Mouse (Mus musculus) adrenal gland, adult 18-20 months (tissue): ENCODE results near the gene Mypn. TPM values are rescaled to one million over a fixed set of nuclear protein-coding genes. Genes with fewer than 3 reads are reported as not detected.

Experiments
- DNase-seq, 2 experiments: peaks; one replicate each; pipeline ENCODE4 v3.0.0; 2021 to 2022; ENCODE audit warnings: low spot score in 2 of 2
- total RNA-seq, 2 experiments: library from RNA; stranded (reverse); gene quantifications; 1 replicate in 1 of 2; 2 replicates in 1 of 2; pipeline ENCODE4 v1.2.3; 2021

Mypn gene
- total RNA-seq, 2 experiments from 2014 or later = 0.64 to 0.76 TPM

DNA sequence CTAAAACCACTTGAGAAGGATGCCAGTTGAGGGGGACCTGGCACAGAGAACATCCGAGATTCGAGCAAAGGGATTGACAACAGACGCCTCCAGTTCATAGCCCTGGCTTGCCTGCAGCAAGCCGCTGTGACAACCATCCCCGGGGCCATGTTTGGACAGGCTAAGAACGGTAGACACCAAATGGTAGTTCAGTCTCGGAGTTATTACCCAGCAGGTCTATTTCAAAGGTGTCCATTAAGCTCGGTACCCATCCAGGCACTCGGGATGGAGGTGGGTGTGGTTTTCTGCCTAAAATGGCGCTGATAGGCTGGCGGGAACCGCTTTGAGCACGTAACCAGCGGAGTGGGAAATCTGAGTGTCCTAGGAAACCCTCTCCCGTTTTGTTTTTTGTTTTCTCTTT lies 87.9 kb downstream of the Mypn start:
- DNase-seq = no peak

DNA sequence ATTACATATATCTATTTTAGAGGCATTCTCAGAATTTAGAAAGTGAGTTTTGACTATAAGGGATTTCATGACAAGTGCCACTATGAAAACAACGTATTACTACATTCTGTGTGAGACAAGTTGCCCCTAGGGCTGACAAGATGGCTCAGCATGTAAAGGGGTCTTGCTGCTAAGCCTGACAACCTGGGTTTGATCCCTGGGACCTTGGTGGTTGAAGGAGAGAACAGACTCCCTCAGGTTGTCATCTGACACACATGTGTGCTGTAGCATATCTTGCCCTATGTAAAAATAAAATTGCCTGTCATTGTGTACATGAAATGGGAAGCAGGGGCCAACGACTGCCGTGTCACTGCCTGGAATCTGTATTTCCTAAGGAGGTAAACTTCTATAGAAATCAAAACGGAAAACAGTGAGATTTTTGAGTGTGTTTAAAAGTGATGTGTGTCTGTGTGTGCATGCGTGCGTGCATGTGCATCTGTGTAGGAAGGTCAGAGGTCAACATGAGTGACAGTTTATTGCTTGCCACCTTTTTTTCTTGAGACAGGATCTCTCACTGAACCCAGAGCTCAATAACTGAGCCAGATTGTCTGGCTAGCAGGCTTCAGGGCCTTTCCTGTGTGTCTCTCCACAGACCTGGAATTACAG lies 89.9 kb downstream of the Mypn start:
- no peak for DNase-seq

DNA sequence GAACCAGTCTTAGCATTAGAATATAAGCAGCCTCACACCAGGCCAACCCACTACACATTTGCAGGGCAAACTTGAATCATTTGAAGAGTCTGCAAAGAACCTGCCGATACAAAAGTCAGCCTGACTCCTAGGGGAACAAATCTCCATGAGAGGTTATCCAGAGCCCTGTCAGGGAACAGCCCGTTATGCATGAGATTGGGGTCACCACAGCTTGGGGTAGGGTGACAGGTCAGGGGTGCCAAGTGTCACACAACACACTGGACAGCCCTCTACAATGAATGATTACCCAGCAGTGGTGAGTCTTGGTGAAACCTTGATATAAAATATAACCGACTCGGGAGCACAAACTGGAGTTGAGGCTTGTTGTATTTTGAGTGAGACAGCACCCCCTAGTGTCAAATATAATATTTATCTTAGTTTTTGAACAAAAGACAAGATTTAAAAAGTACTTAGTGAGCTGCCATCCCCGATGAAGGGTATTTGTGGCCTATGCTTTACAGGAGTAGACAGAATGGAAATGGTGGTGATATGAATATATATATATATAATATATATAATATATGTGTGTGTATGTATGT lies 90.6 kb downstream of the Mypn start:
- DNase-seq = no peak

DNA sequence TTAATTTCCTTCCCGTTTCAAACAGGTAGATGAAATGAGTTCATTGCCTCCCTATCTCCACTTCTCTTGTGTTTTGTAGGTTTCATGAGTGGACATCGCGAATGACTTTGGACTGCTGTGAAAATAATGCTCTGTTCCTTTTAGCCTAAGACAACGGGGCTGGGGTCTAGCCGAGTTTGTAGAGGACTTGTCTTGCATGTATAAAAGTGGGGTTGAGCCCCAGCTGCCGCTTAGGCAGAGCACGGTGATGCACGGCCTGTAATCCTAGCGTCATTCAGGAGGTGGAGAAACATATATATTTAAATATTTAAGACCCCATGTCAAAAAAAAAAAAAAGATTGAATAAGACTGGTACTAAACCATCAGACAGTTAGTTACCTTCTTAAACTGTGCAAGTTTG lies 103.1 kb downstream of the Mypn start:
- no peak for DNase-seq

DNA sequence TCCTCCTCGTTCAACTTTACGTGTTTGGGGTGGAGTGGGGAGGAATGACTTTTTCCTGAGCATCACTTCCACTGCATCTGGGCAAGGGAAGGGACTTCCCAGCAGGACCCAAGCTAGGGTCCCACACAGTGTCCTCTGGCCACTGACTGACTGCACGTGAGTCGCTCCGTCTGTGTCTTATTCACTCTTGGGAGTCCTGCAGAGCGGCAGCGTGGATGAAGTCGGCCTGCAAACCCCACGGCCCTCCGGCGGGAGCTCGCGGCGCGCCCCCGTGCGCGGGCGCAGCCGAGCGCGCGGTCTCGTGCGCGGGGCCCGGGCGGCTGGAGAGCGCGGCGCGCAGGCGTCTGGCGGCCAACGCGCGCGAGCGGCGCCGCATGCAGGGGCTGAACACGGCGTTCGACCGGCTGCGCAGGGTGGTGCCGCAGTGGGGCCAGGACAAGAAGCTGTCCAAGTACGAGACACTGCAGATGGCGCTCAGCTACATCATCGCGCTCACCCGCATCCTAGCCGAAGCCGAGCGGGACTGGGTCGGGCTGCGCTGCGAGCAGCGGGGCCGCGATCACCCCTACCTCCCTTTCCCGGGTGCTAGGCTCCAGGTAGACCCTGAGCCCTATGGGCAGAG lies 103.7 kb downstream of the Mypn start:
- DNase-seq = peak; percentile 28 to 32

DNA sequence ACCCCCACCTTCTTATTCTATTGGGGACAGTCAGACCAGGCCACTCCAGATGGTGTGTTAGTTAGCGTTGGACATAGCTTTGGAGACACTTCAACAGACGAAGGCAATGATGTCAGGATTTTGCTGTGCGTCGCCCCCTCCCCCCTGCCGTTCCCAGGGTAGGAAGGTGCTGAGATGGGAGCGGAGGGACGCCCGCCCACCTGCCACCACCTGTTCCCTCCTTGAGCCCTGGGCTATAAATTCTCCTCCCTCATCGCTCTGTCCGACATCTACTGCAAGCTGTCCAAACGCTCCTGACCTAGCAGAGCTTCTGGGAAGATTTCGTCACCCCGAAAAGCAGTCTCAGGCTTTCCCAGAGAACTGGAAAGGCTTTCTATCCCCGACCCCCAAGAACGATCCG lies 104.2 kb downstream of the Mypn start, which contains the start of gene Atoh7:
Gene Atoh7 (plus strand): TSS at position 131 of the 400 bp plus-strand sequence.
- DNase-seq = no peak

DNA sequence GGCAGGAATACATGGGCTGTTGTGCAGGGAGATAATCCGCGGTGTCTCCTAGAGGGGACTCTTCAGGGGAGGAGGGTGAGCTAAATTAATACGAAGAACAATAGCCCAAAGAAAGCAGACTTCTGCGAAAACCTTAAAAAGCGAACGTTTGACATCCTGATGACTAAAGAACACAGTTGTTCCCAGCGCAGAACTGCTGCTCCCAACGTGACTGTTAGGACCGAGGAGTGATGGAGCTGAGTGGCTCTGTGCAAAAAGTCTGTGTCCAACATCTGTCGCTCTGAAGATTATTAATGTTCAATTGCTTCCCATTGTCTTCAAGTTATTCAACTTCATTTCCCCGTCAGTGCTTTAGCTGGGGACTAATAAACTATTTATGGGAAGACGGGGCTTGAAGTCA lies 105.6 kb downstream of the Mypn start:
- no peak for DNase-seq

DNA sequence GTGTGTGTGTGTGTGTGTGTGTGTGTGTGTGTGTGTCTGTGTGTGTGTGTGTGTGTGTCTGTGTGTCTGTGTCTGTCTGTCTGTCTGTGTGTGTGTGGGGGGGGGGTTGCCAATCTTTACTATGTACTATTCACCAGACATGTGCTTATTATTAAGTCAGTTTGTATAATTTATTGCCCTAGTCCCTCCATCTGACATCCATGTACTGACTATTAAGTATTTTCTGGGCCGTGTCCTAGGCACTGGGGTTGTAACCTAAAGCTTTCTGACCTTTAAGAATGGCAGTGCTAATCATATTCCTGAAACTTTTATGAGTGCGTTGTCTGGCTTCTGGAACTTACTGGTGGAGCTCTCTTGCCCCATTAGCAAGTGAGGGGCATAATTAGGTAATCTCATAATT lies 107.0 kb downstream of the Mypn start:
- DNase-seq = no peak

DNA sequence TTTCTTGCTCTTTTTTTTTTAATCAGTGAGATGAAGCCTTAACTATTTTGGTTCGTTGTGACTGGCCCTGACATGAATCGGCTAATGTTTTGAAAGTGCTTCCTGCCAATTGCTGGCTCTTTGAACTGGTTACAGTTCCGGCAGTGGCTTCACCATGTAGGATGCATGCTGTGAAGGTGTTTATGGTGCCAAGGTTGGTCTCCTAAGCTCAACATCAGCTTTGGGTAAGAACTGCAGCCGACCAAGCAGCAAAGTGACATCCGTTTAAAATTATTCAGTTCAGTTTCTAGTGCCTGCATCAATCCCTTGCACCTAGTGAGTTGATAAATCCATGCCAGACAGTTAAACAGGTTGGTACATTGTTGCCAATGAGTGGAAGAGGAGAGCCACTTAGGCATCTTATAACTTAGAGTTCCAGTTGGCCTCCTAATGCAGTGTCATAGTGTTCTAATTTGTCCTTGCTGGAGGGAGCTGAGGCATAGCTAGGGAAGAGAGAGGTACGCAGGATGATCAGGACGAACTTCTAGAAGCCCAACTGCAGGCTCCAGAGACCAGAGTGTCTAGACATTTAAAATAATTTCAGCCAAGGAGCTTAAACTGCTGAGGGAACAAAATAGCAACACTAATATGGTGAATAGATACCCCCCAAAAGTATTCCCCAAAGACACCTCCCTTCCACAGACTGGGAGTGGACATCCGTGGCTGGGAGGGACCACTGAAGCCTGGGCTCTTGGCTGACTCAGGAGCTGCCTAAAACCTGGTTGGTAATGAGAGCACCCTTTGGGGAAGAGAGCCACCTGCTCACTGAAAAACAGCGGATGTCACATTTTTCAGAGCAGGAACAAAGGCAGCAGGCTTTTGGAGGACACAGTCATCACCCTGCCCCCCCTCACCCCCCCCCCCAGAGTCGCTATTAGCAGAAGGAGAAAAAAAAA lies 110.9 kb downstream of the Mypn start:
- DNase-seq = no peak

DNA sequence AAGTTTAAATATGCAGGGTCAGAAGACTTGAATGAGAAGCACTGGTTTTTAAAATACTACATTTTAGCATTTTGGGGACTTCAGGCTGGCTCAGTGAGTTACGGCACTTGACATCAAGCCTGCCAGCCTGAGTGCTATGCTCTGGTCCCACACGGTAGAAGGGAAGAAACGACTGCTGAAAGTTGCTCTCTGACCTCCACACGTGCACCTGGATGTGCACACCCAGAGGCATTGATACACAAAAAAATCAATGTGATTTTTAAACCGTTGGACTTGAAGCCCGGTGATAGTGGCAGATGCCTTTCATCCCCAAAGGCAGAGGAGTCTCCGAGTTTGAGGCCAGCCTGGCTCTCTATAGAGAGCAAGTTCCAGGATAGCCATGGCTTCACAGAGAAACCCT lies 111.8 kb downstream of the Mypn start:
- DNase-seq = no peak

DNA sequence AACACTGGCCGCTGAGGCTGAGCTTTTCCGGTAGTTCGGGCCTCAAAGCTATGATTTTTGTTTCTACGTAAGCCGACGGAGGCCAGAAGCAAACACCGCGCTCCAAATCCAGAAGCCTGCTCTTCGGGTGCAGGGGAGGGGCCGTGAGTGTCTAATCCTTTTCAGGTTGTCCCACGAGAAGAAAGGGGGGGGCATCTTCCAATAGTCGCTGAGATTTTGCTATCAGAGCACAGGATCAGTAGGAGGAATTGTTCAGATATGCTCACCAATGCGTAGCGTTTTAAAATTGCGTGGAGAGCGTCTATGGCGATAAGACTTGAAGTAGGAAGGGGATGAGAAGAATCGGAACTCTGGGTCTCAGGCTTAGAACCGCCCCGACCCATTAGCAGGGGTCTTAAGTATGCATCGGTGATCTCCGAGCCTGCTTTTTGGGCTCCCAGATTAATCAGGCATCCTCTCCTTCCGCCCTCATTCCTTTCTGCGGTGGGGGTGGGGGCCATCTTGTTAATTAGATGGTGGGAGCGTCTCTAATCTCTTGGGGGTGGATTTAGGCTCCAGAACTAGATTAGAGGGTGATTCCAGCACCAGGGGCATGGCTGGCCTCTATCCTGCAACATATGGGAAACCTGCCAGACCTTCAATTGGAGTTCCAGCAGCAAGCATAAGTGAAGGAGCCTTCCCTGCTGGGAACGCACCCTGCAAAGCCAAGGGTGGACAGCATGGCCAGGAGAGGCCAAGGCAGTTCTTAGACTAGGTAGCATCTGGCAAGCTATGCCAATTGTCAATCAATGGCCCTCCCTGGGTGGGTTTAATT lies 113.8 kb downstream of the Mypn start:
- no peak for DNase-seq

DNA sequence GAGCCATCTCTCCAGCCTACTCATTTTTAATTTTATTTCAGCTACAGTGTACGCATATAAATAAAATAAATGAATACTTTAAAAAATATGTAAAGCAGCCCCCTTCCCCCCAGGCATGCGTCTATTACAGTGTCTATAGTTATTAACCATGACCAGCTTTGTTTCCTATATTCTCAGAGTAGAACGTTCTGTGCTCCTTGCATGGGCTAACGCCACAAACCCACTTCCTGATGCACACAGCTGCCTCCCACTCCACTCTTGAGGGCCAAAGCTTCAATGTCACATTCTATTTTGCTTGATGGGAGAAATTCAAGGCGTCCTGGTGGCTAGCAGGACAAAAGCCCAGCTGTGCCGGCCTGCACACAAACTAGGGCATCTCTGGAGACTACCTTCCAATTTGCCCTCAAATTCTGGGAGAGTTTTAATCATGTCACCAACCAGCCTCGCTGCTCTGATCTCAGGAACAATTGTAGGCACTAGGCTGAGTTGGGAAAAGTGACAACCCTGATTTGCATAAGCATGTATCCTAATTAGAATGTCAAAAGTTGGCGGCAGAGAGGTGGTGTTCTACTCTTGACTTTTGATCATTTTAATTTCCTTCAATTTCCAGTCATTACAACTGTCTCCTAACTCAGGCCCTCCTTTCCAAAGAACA lies 114.5 kb downstream of the Mypn start:
- no peak for DNase-seq

DNA sequence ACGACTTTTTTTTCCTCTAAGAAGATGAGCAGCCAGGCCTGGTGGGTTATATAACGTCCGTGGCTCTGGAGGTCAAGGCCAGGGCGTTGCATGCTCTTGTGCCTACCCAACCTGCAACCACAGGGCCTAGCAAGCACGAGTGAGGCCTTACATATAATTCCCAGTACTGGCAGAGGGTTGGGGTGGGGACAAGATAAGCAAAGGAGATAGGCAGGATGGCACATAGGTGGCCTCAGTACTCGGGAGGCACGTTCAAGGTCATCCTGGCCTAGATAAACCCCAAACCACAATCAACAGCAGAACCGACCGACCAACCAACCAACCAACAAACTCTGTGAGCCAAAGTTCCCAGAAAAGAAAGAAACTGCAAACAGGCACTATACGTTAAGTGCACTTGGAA lies 117.4 kb downstream of the Mypn start:
- no peak for DNase-seq

DNA sequence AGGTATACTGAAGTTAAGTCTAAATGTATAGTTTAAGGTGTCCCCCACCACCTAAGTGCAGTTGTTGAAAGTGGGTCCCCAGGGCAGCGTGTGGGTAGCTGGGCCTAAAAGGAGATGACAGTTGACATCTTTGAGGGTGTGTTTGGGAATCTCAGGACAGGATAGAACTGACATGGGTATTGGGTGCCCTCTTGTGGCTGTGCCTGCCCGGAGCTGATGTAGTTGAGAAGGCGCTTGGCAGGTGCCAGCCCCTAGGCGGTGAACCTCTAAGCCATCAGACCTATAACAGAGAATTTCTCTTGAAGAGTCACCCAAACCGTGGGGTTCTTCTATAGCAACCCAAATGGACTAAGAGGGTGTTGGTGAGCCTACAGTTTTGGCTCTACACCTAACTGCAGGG lies 137.8 kb downstream of the Mypn start:
- DNase-seq = peak; percentile 72 to 77

Other genes starting within 250 kb of the Mypn start
- gene Rufy2, start 223.7 kb downstream of the Mypn start, total RNA-seq = 10 to 100 TPM in 1 of 2 experiments, 1 to 10 TPM in 1; 9.5 to 10.0 TPM
- gene Hnrnph3, start 179.7 kb downstream of the Mypn start, total RNA-seq = 10 to 100 TPM; 51.1 to 53.6 TPM
- gene Pbld2, start 179.6 kb downstream of the Mypn start, total RNA-seq = 1 to 10 TPM; 4.2 to 4.9 TPM
- gene Pbld1, start 143.8 kb downstream of the Mypn start, total RNA-seq = 1 to 10 TPM; 1.5 to 2.9 TPM
- not detected for gene Atoh7, start 104.3 kb downstream of the Mypn start, total RNA-seq
- gene Herc4, start 39.9 kb upstream of the Mypn start, total RNA-seq = 100 to 1,000 TPM; 132 to 179 TPM
- 10 to 100 TPM; 14.6 to 17.8 TPM for gene Sirt1, start 177.8 kb upstream of the Mypn start, total RNA-seq
- gene Dnajc12, start 178.5 kb upstream of the Mypn start, total RNA-seq = 10 to 100 TPM; 16.1 to 22.2 TPM
- gene Gm7075, start 217.8 kb upstream of the Mypn start, total RNA-seq = not detected
- under 1 TPM; 0.40 to 0.48 TPM for gene Ctnna3, start 226.1 kb upstream of the Mypn start, total RNA-seq